Mouse (Mus musculus) cerebellum, adult 2 months (tissue): ENCODE measurements around the gene Hs1bp3.

Source experiments
- CTCF ChIP-seq: fragments of 200-500 bp; IDR thresholded peaks from 2 replicates; pipeline ENCODE4 v1.5.1; 2011; ENCODE audit warnings: low read depth, mild to moderate bottlenecking, control low read depth, low read length, moderate library complexity, borderline replicate concordance; ENCODE audit not compliant: insufficient read depth
- POLR2A ChIP-seq: fragments of 200-500 bp; IDR thresholded peaks from 2 replicates; pipeline ENCODE4 v1.6.1; 2011; ENCODE audit warnings: low read length, control low read depth, borderline replicate concordance; ENCODE audit not compliant: insufficient read depth

- TF ChIP-seq CTCF (no peak), POLR2A (no peak)
Observed at GRCm38 (mm10) chr12:8301011-8301814, 12.0 kb upstream of the Hs1bp3 start.
